ENCODE assay signal across 21 mouse cellular contexts in genomic region chr3:41164736-41165135, GRCm38 (mm10).
DNase-seq lines count a peak whose midpoint lies in the region; ATAC-seq and TF ChIP-seq lines count a peak whose summit lies in the region.
"Had no signal": no experiment of that assay in that cellular context is flagged by ENCODE, and none has a peak within 500 bp of the region (broad histone marks: within the 10 kb centered on the region; RNA-seq: fewer than 3 reads in every experiment).

No protein-coding gene starts in this region.

- H3K27ac ChIP-seq in liver, embryonic 12.5 days: peak overlapping the region; percentile 66
- no peak overlapping the region for H3K27ac ChIP-seq in liver, embryonic 11.5 days (ENCODE audit: low read depth, low read length)
- 0 out of 2 replicates have a peak overlapping the region, but pooled peaks have one; percentile 67 for H3K27ac ChIP-seq in liver, embryonic 14.5 days
- H3K27ac ChIP-seq: embryonic facial prominence, embryonic 13.5 days; forebrain, embryonic 13.5 days; gastrocnemius, adult 2 months; heart, embryonic 15.5 days; hindbrain, embryonic 12.5 days had no signal

- H3K9me3 ChIP-seq in liver, embryonic 12.5 days (replicated peaks): no peaks in the 10 kb centered on the region
- H3K9me3 ChIP-seq in liver, embryonic 11.5 days (ENCODE audit: control insufficient read depth, low read length): no peaks in the 10 kb centered on the region
- H3K9me3 ChIP-seq in liver, embryonic 14.5 days (ENCODE audit: control insufficient read depth, low read length): peaks cover 4% of the 10 kb centered on the region; the same call in 1 of the 2 replicates
- H3K9me3 ChIP-seq: embryonic facial prominence, embryonic 13.5 days; forebrain, embryonic 13.5 days; hindbrain, embryonic 12.5 days had no signal

- no peaks in the 10 kb centered on the region for H3K27me3 ChIP-seq in liver, embryonic 12.5 days (replicated peaks)
- H3K27me3 ChIP-seq in liver, embryonic 11.5 days (replicated peaks; ENCODE audit: control insufficient read depth, insufficient read depth, low read length): no peaks in the 10 kb centered on the region
- no peaks in the 10 kb centered on the region for H3K27me3 ChIP-seq in liver, embryonic 14.5 days (ENCODE audit: control insufficient read depth, insufficient read depth, low read length)
- H3K27me3 ChIP-seq: embryonic facial prominence, embryonic 13.5 days; forebrain, embryonic 13.5 days; heart, embryonic 15.5 days; hindbrain, embryonic 12.5 days; Patski had no signal

- no peak for TF ChIP-seq CTCF in liver, embryonic 14.5 days (IDR thresholded peaks at IDR 0.05; ENCODE audit: low read depth)

- peak; percentile 40 for DNase-seq in heart, adult 11 months
- no peak for DNase-seq in heart, postnatal 36 days
- no peak for DNase-seq in liver, embryonic 11.5 days (ENCODE audit: low spot score)
- no peak for DNase-seq in liver, embryonic 14.5 days (ENCODE audit: low read depth in 3 of 3, low spot score in 3 of 3)
- no peak for DNase-seq in urinary bladder, adult 2 months (ENCODE audit: low spot score)
- DNase-seq in kidney, postnatal 14 days: no peak
- DNase-seq: adrenal gland, postnatal 14 days; cerebellum, adult 11-12 months; cerebellum, adult 9-10 months; cerebellum, postnatal 25 days; gastrocnemius, adult 2 months; gastrocnemius, postnatal 25 days had no signal

- TF ChIP-seq EP300 in liver, embryonic 14.5 days (IDR thresholded peaks at IDR 0.05; ENCODE audit: low read depth): 0 out of 2 replicates have a peak, but pooled peaks have one; percentile 10

- intact Hi-C loops in heart, postnatal 36 days (cut with DNase I): loop anchor here (10.0 kb wide), 1 partner anchor 120 kb away; no protein-coding TSS in a partner anchor

- no peak overlapping the region for H3K4me3 ChIP-seq in liver, embryonic 12.5 days
- H3K4me3 ChIP-seq in liver, embryonic 11.5 days (ENCODE audit: low read depth, low read length): no peak overlapping the region
- H3K4me3 ChIP-seq in liver, embryonic 14.5 days (ENCODE audit: insufficient read depth in 1 of 2, low read depth in 2 of 2, low read length in 2 of 2): no peak overlapping the region
- H3K4me3 ChIP-seq: embryonic facial prominence, embryonic 13.5 days; forebrain, embryonic 13.5 days; gastrocnemius, adult 2 months; heart, embryonic 15.5 days; hindbrain, embryonic 12.5 days had no signal

- H3K4me2 ChIP-seq in liver, embryonic 12.5 days: no peak overlapping the region
- no peak overlapping the region for H3K4me2 ChIP-seq in liver, embryonic 11.5 days
- H3K4me2 ChIP-seq in liver, embryonic 14.5 days (ENCODE audit: low read depth): no peak overlapping the region
- H3K4me2 ChIP-seq: embryonic facial prominence, embryonic 13.5 days; forebrain, embryonic 13.5 days; heart, embryonic 11.5 days; heart, embryonic 15.5 days; hindbrain, embryonic 12.5 days had no signal

- H3K9ac ChIP-seq in liver, embryonic 12.5 days: no peak overlapping the region
- no peak overlapping the region for H3K9ac ChIP-seq in liver, embryonic 11.5 days (ENCODE audit: low read depth, low read length)
- H3K9ac ChIP-seq in liver, embryonic 14.5 days (replicated peaks): no peak overlapping the region; the same call in 1 of the 2 replicates
- H3K9ac ChIP-seq: embryonic facial prominence, embryonic 13.5 days; forebrain, embryonic 13.5 days; heart, embryonic 15.5 days; hindbrain, embryonic 12.5 days had no signal

- no peak for ATAC-seq in liver, embryonic 12.5 days
- ATAC-seq in liver, embryonic 11.5 days (replicated peaks; ENCODE audit: low FRiP score): no peak
- no peak for ATAC-seq in liver, embryonic 14.5 days (ENCODE audit: insufficient read depth)
- ATAC-seq: activated CD4-positive, CD25-positive, alpha-beta regulatory T cell, adult 4 months; forebrain, embryonic 13.5 days; hindbrain, embryonic 16.5 days; Patski had no signal

- no peaks in the 10 kb centered on the region for H3K36me3 ChIP-seq in liver, embryonic 12.5 days
- H3K36me3 ChIP-seq in liver, embryonic 11.5 days (ENCODE audit: control insufficient read depth, insufficient read depth, low read length): no peaks in the 10 kb centered on the region
- no peaks in the 10 kb centered on the region for H3K36me3 ChIP-seq in liver, embryonic 14.5 days (replicated peaks; ENCODE audit: control insufficient read depth, insufficient read depth, low read depth)
- H3K36me3 ChIP-seq: embryonic facial prominence, embryonic 13.5 days; heart, embryonic 15.5 days; hindbrain, embryonic 12.5 days had no signal

- peaks cover 66% of the 10 kb centered on the region for H3K4me1 ChIP-seq in liver, embryonic 12.5 days
- peaks cover 5% of the 10 kb centered on the region for H3K4me1 ChIP-seq in liver, embryonic 11.5 days (replicated peaks; ENCODE audit: control insufficient read depth, insufficient read depth, low read length)
- H3K4me1 ChIP-seq in liver, embryonic 14.5 days (replicated peaks; ENCODE audit: control insufficient read depth in 2 of 2, insufficient read depth in 2 of 2, low read length in 1 of 2): peaks cover 33 to 54% of the 10 kb centered on the region in 2 experiments
- H3K4me1 ChIP-seq: embryonic facial prominence, embryonic 13.5 days; forebrain, embryonic 13.5 days; hindbrain, embryonic 12.5 days had no signal

- WGBS in liver, embryonic 12.5 days (ENCODE audit: insufficient replicate concordance): 72% methylated on average over 7 of the region's 7 CpGs
- WGBS in liver, embryonic 11.5 days: 80% methylated on average over 7 of the region's 7 CpGs
- WGBS in liver, embryonic 14.5 days (ENCODE audit: insufficient replicate concordance): 74% methylated on average over 7 of the region's 7 CpGs
